Mouse (Mus musculus): ENCODE data around the gene Hmgcll1.

Gene Hmgcll1

GRCm38 (mm10) chr9:76134042-76134441, 119.4 kb downstream of the Hmgcll1 start:
- TF ChIP-seq GATA4 (IDR thresholded peaks at IDR 0.05; ENCODE audit: insufficient replicate concordance, low read length) = no peak

- TF ChIP-seq GATA4 (IDR thresholded peaks at IDR 0.05; ENCODE audit: insufficient replicate concordance, low read length) = no peak
Observed at GRCm38 (mm10) chr9:76138378-76139109, 123.9 kb downstream of the Hmgcll1 start.

- no peak for TF ChIP-seq GATA4 (IDR thresholded peaks at IDR 0.05; ENCODE audit: insufficient replicate concordance, low read length)
Observed at GRCm38 (mm10) chr9:76145593-76145992, 130.9 kb downstream of the Hmgcll1 start.

GRCm38 (mm10) chr9:76162446-76162845, 147.8 kb downstream of the Hmgcll1 start:
- no peak for TF ChIP-seq GATA4 (IDR thresholded peaks at IDR 0.05; ENCODE audit: insufficient replicate concordance, low read length)

GRCm38 (mm10) chr9:76168355-76168754, 153.7 kb downstream of the Hmgcll1 start:
- no peak for TF ChIP-seq GATA4 (IDR thresholded peaks at IDR 0.05; ENCODE audit: insufficient replicate concordance, low read length)

- TF ChIP-seq GATA4 (IDR thresholded peaks at IDR 0.05; ENCODE audit: insufficient replicate concordance, low read length) = no peak
Observed at GRCm38 (mm10) chr9:76172686-76173295, 158.1 kb downstream of the Hmgcll1 start.

- TF ChIP-seq GATA4 (IDR thresholded peaks at IDR 0.05; ENCODE audit: insufficient replicate concordance, low read length) = no peak
Observed at GRCm38 (mm10) chr9:76179221-76179620, 164.6 kb downstream of the Hmgcll1 start.
